Mouse (Mus musculus): ENCODE data around the gene Copg2. TPM values are rescaled to one million over a fixed set of nuclear protein-coding genes. Genes with fewer than 3 reads are reported as not detected.

The Copg2 gene
- 16.2 and 19.2 TPM in 2 replicates for polyA plus RNA-seq (2015; fragmentation: Nextera tagmentation; extraction: Ambion mirVana)

GRCm38 (mm10) chr6:30896195-30896985, at the start of gene Copg2:
Gene Copg2, minus strand, starts transcription at chr6:30896794.

GRCm38 (mm10) chr6:30915473-30915872, 18.9 kb upstream of the Copg2 start, which contains the start of gene Tsga13:
Gene Tsga13, minus strand, starts transcription at chr6:30915573.

GRCm38 (mm10) chr6:30723331-30723730, 173.3 kb downstream of the Copg2 start, which contains the start of gene Mest:
Gene Mest, plus strand, starts transcription at chr6:30723547.

MicroRNAs within 50 kb of the gene (microRNA counts, 519-probe panel; counts per million panel counts)
- 2,992 counts per million, percentile 72 among the panel's probes with 10 or more counts for microRNA mmu-miR-335-3p
- 6,388 counts per million, percentile 93 among the panel's probes with 10 or more counts for microRNA mmu-miR-335-5p

Small RNA genes within 50 kb of the gene (microRNA-seq; reads per million reads assigned to microRNA genes)
- gene Mir335: 43,852 to 49,860 reads per million in 2 experiments

Other genes with a start within 250 kb of the Copg2 start
- 37.5 and 42.3 TPM in 2 replicates for gene Cep41, start 203.0 kb downstream of the Copg2 start, polyA plus RNA-seq (2015; fragmentation: Nextera tagmentation; extraction: Ambion mirVana)
- gene Mest, start 173.2 kb downstream of the Copg2 start, polyA plus RNA-seq (2015; fragmentation: Nextera tagmentation; extraction: Ambion mirVana): 855 and 1,001 TPM in 2 replicates
- 0.18 and 0.38 TPM in 2 replicates for gene Tsga13, start 18.8 kb upstream of the Copg2 start, polyA plus RNA-seq (2015; fragmentation: Nextera tagmentation; extraction: Ambion mirVana)
- 12.2 and 13.1 TPM in 2 replicates for gene Klf14, start 62.3 kb upstream of the Copg2 start, polyA plus RNA-seq (2015; fragmentation: Nextera tagmentation; extraction: Ambion mirVana)

All from skeletal muscle tissue, postnatal 0 days (tissue).